Mouse (Mus musculus) layer of hippocampus, adult 8-10 months (tissue): Measurements from ENCODE around the gene Myom3. TPM values are rescaled to one million over a fixed set of nuclear protein-coding genes. Genes with fewer than 3 reads are reported as not detected.
A peak's percentile ranks its signal among the peaks of the same experiment; 100 is the strongest.

ENCODE experiments used
- DNase-seq, 2 experiments: peaks; one replicate each; pipeline ENCODE4 v3.0.0; 2022; ENCODE audit warnings: low spot score in 2 of 2
- total RNA-seq, 4 experiments: library from RNA; stranded (reverse); gene quantifications; 2 replicates each; pipeline ENCODE4 v1.2.4; 2022

The Myom3 gene
- total RNA-seq, 4 experiments from 2014 or later = 0.59 to 0.76 (median 0.69) TPM

DNA sequence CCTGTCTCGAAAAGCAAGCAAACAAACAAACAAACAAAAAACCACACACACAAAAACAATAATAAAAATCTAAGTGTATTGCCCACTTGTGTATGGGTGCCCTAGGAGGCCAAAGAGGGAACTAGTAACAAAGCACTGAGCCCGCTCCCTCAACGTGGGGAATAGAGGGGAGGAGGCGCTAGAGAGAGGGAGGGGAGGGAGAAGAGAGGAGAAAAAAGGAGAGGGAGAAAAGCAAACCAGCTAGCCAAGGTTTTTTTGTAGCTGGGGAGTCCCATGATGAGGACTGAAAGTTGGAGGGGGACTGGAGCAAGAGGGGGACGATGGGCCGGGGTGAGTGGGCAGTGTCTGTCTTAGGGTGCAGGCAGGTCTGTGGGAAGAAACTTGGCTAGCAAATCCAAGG lies 95.6 kb downstream of the Myom3 start:
- DNase-seq = no peak

DNA sequence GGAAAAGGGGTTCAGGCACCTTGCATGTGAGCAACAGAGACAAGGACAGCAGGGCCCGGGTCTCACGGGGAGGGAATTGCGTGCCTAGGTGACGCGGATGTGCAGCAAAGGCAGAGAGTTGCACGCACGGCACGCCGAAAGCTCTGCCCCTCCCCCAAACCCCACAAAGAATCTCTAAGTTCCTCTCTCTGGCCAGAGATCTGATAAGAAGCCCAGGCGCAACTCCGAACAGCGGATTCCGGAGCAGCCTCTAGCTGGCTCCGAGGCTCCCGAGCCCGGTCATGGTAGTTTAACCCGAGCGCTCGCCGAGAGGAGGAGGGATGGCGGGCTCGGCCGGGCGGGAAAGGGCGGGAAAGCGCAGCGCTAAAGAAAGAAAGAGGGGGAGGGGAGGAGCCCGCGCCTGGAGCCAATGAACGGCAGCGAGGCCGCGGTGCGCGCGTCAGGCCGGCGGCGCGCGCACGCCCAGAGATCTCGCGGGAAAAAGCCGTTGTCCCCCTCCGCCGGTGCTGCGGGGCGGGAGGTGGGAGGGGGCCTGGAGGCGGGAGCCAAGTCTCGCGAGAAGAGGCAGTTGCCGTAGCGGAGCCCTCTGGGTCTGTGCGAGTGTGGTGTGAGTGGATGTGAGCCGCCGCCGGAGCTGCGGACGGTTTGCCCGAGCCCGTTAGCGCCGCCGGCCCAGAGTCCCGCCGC lies 96.2 kb downstream of the Myom3 start, which contains the start of gene Srsf10:
Gene Srsf10 (plus strand): TSS at position 212 of the 687 bp plus-strand sequence.
- peak; percentile 92 to 93 for DNase-seq

DNA sequence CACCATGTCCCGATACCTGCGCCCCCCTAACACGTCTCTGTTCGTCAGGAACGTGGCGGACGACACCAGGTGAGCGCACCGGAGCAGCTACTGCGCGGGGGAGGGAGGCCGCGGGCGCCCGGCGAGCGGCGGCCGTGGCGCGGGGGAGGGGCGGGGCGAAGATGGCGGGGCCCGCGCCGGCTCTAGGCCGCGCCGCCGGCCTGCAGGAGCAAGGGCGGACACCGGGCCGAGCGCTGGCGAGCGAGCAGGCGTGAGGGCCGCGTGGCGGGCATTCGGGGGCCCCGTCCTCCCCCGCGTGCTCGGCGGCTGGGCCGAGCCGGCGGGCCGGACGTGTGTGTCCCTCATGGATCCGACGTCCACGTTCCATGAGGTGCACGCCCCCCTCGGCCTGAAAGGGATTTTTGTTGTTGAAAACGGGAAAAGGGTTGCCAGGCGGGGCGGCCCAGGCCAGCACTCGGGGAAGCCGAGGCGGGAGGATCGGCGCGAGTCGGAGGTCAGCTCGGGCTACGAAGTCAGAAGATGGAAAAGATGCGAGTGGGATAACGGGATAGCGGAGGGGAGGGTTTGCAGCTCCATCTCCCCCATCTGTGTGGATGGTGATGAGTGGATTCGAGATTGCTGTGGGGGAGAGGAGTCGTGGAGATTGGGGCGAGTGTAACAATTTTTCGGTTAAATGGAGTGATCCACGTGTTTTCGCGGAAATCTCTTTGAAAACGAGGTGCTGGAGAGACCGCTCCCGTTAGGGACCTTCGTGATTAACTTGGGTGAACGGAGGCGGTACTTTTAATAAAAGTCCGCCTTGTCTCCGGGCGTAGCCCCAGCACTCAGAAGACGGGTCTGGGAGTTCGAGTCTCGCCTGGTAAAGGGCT lies 96.9 kb downstream of the Myom3 start:
- DNase-seq = peak in 1 of 2 experiments; percentile 37

DNA sequence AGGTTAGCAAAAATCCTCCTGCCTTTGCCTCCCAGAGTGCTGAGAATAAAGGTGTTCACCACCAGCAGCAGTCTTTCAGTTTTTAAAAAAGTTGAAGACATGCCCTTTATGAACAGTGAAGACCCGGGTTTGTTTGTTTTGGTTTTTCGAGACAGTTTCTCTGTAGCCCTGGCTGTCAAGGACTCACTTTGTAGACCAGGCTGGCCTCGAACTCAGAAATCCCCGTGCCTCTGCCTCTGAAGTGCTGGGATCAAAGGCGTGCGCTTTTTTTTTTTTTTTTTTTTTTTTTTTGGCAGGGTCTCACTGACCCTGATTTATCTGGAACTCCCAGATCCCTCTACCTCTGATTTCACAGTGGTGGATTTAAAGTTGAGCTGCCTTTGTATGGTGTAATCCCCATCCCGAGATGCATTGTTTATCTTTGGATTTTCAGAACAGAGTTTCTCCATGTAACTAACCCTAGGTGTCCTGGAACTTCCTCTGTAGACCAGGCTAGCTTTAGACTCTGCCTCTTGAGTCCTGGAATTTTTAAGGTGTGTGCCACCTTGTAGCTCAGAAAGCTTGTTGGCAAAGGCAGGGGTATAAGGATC lies 98.2 kb downstream of the Myom3 start:
- no peak for DNase-seq

Other genes with a start within 250 kb of the Myom3 start
- 1 to 10 TPM in 3 of 4 experiments, under 1 TPM in 1; 0.52 to 1.3 (median 1.2) TPM for gene Grhl3, start 186.1 kb upstream of the Myom3 start, total RNA-seq
- under 1 TPM; 0.16 to 0.52 (median 0.17) TPM for gene Ifnlr1, start 73.4 kb upstream of the Myom3 start, total RNA-seq
- under 1 TPM in 1 of 4 experiments, not detected in 3; 0.21 TPM for gene Il22ra1, start 31.5 kb upstream of the Myom3 start, total RNA-seq
- gene Srsf10, start 96.0 kb downstream of the Myom3 start, total RNA-seq = 10 to 100 TPM; 67.9 to 91.9 (median 79.9) TPM
- 10 to 100 TPM; 47.2 to 86.0 (median 47.7) TPM for gene Pnrc2, start 114.1 kb downstream of the Myom3 start, total RNA-seq
- gene Cnr2, start 135.7 kb downstream of the Myom3 start, total RNA-seq = under 1 TPM in 3 of 4 experiments, not detected in 1; 0.08 to 0.98 (median 0.92) TPM
- 10 to 100 TPM; 51.2 to 73.5 (median 59.2) TPM for gene Fuca1, start 161.0 kb downstream of the Myom3 start, total RNA-seq
- 10 to 100 TPM; 34.6 to 39.1 (median 37.6) TPM for gene Hmgcl, start 186.7 kb downstream of the Myom3 start, total RNA-seq
- gene Gale, start 204.0 kb downstream of the Myom3 start, total RNA-seq = 10 to 100 TPM; 22.3 to 28.1 (median 26.3) TPM
- 100 to 1,000 TPM in 2 of 4 experiments, 10 to 100 TPM in 2; 94.3 to 103 (median 98.5) TPM for gene Lypla2, start 212.9 kb downstream of the Myom3 start, total RNA-seq
- 10 to 100 TPM; 79.8 to 89.2 (median 83.7) TPM for gene Pithd1, start 227.5 kb downstream of the Myom3 start, total RNA-seq